In the genomic region with DNA sequence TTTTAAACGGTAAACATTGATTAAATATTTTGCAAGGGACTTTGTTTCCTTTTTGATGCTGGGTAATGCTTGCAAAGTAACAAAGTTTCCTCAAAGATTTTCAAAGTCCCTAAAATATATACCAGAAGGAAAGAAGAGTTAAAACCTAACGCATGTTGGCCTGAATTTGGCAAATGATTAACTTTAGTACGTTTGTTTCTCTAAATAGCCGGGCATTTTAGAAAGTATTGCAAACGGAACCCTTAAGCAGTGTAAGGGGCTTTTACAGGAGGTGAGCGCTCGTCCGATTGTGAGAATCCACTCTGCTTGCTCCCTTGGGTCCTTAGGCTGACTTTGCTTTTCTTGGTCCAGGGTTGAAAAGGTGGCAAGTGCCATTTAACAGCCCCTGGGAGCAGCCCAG, we compare ENCODE assay signal across 27 mouse cellular contexts. TPM values are rescaled to one million over a fixed set of nuclear protein-coding genes. Genes with fewer than 3 reads are reported as not detected.
DNase-seq lines count a peak whose midpoint lies in the region; ATAC-seq lines count a peak whose summit lies in the region.
"Had no signal": no experiment of that assay in that cellular context is flagged by ENCODE, and none has a peak within 500 bp of the region (broad histone marks: within the 10 kb centered on the region; RNA-seq: fewer than 3 reads in every experiment).

No protein-coding gene starts in this region.

- 72% methylated on average over 8 of the region's 8 CpGs for WGBS in liver, embryonic 12.5 days (ENCODE audit: insufficient replicate concordance)
- WGBS in liver, embryonic 11.5 days: 77% methylated on average over 8 of the region's 8 CpGs
- WGBS in liver, embryonic 13.5 days (ENCODE audit: insufficient replicate concordance): 70% methylated on average over 8 of the region's 8 CpGs

- H3K27ac ChIP-seq in liver, embryonic 12.5 days: no peak overlapping the region
- H3K27ac ChIP-seq in liver, embryonic 11.5 days (ENCODE audit: low read depth, low read length): no peak overlapping the region
- no peak overlapping the region; the same call in 1 of the 2 replicates for H3K27ac ChIP-seq in liver, embryonic 13.5 days
- H3K27ac ChIP-seq: embryonic facial prominence, embryonic 10.5 days; embryonic facial prominence, embryonic 15.5 days; forebrain, embryonic 12.5 days; lung, embryonic 15.5 days; midbrain, embryonic 10.5 days; midbrain, embryonic 15.5 days; neural tube, embryonic 15.5 days had no signal

- no peaks in the 10 kb centered on the region for H3K4me1 ChIP-seq in liver, embryonic 12.5 days
- no peaks in the 10 kb centered on the region for H3K4me1 ChIP-seq in liver, embryonic 11.5 days (replicated peaks; ENCODE audit: control insufficient read depth, insufficient read depth, low read length)
- no peaks in the 10 kb centered on the region for H3K4me1 ChIP-seq in liver, embryonic 13.5 days (replicated peaks)
- H3K4me1 ChIP-seq: embryonic facial prominence, embryonic 10.5 days; embryonic facial prominence, embryonic 15.5 days; forebrain, embryonic 12.5 days; lung, embryonic 15.5 days; midbrain, embryonic 10.5 days; midbrain, embryonic 15.5 days; neural tube, embryonic 15.5 days had no signal

- peak overlapping the region; percentile 22; the same call in 1 of the 2 replicates for H3K4me2 ChIP-seq in liver, embryonic 12.5 days
- no peak overlapping the region for H3K4me2 ChIP-seq in liver, embryonic 11.5 days
- H3K4me2 ChIP-seq in liver, embryonic 13.5 days: 0 out of 2 replicates have a peak overlapping the region, but pooled peaks have one; percentile 24
- H3K4me2 ChIP-seq: embryonic facial prominence, embryonic 15.5 days; forebrain, embryonic 12.5 days; lung, embryonic 15.5 days; midbrain, embryonic 15.5 days; neural tube, embryonic 15.5 days had no signal

- H3K36me3 ChIP-seq in liver, embryonic 12.5 days: no peaks in the 10 kb centered on the region
- H3K36me3 ChIP-seq in liver, embryonic 11.5 days (ENCODE audit: control insufficient read depth, insufficient read depth, low read length): no peaks in the 10 kb centered on the region
- no peaks in the 10 kb centered on the region for H3K36me3 ChIP-seq in liver, embryonic 13.5 days
- H3K36me3 ChIP-seq: embryonic facial prominence, embryonic 10.5 days; embryonic facial prominence, embryonic 15.5 days; forebrain, embryonic 12.5 days; lung, embryonic 15.5 days; midbrain, embryonic 10.5 days; midbrain, embryonic 15.5 days; neural tube, embryonic 15.5 days had no signal

- H3K9ac ChIP-seq in liver, embryonic 12.5 days: no peak overlapping the region
- H3K9ac ChIP-seq in liver, embryonic 11.5 days (ENCODE audit: low read depth, low read length): no peak overlapping the region
- no peak overlapping the region for H3K9ac ChIP-seq in liver, embryonic 13.5 days
- H3K9ac ChIP-seq: embryonic facial prominence, embryonic 15.5 days; forebrain, embryonic 12.5 days; forebrain, postnatal 0 days; lung, embryonic 15.5 days; midbrain, embryonic 15.5 days; neural tube, embryonic 15.5 days had no signal

- H3K4me3 ChIP-seq in liver, embryonic 12.5 days: no peak overlapping the region; the same call in 1 of the 2 replicates
- no peak overlapping the region for H3K4me3 ChIP-seq in liver, embryonic 11.5 days (ENCODE audit: low read depth, low read length)
- H3K4me3 ChIP-seq in liver, embryonic 13.5 days (replicated peaks): no peak overlapping the region
- H3K4me3 ChIP-seq: embryonic facial prominence, embryonic 10.5 days; embryonic facial prominence, embryonic 15.5 days; forebrain, embryonic 12.5 days; lung, embryonic 15.5 days; midbrain, embryonic 10.5 days; midbrain, embryonic 15.5 days; neural tube, embryonic 15.5 days had no signal

- 0 out of 2 replicates have a peak, but pooled peaks cover 2% of the 10 kb centered on the region for H3K27me3 ChIP-seq in liver, embryonic 12.5 days (replicated peaks)
- H3K27me3 ChIP-seq in liver, embryonic 11.5 days (replicated peaks; ENCODE audit: control insufficient read depth, insufficient read depth, low read length): no peaks in the 10 kb centered on the region
- H3K27me3 ChIP-seq in liver, embryonic 13.5 days: no peaks in the 10 kb centered on the region
- H3K27me3 ChIP-seq: CH12.LX; embryonic facial prominence, embryonic 15.5 days; forebrain, embryonic 12.5 days; lung, embryonic 15.5 days; midbrain, embryonic 15.5 days; neural tube, embryonic 15.5 days had no signal

- no peak for ATAC-seq in liver, embryonic 12.5 days
- ATAC-seq in liver, embryonic 11.5 days (replicated peaks; ENCODE audit: low FRiP score): no peak
- no peak for ATAC-seq in liver, embryonic 13.5 days (ENCODE audit: low read depth)
- ATAC-seq: activated CD4-positive, CD25-positive, alpha-beta regulatory T cell, adult 4 months; forebrain, postnatal 0 days; hindbrain, embryonic 16.5 days; midbrain, embryonic 15.5 days had no signal

- H3K9me3 ChIP-seq in liver, embryonic 12.5 days (replicated peaks): no peaks in the 10 kb centered on the region
- H3K9me3 ChIP-seq in liver, embryonic 11.5 days (ENCODE audit: control insufficient read depth, low read length): no peaks in the 10 kb centered on the region
- no peaks in the 10 kb centered on the region for H3K9me3 ChIP-seq in liver, embryonic 13.5 days (replicated peaks)
- H3K9me3 ChIP-seq: embryonic facial prominence, embryonic 10.5 days; embryonic facial prominence, embryonic 15.5 days; forebrain, embryonic 12.5 days; lung, embryonic 15.5 days; midbrain, embryonic 10.5 days; midbrain, embryonic 15.5 days; neural tube, embryonic 15.5 days had no signal

- DNase-seq in kidney, adult 9 months: peak; percentile 53
- DNase-seq in kidney, adult 8-10 months: no peak
- no peak for DNase-seq in liver, embryonic 11.5 days (ENCODE audit: low spot score)
- no peak for DNase-seq in liver, embryonic 13.5 days
- DNase-seq in spleen, adult 12 weeks (ENCODE audit: low spot score): no peak
- DNase-seq in spleen, adult 18-20 months: no peak
- DNase-seq: adrenal gland, adult 2 months; B cell, adult 2 months; cerebellum, adult 2 months; cerebellum, postnatal 14 days; forebrain, postnatal 0 days; gastrocnemius, postnatal 10 days; heart, postnatal 14 days; retina, postnatal 1 day; right cerebral cortex, postnatal 25 days; thymus, postnatal 4 days had no signal

RNA-seq across cellular contexts. Expression of gene Dcdc2a, which starts 41.5 kb away (rescaled TPM):
- polyA plus RNA-seq in liver, embryonic 12.5 days (2016; fragmentation: Nextera tagmentation; extraction: Ambion mirVana): 0.13 and 0.15 TPM in 2 replicates
- 0.30 and 0.48 TPM in 2 replicates for polyA plus RNA-seq in liver, embryonic 11.5 days (2014; fragmentation: Nextera tagmentation; extraction: Ambion mirVana)
- polyA plus RNA-seq in liver, embryonic 13.5 days (2015; fragmentation: Nextera tagmentation; extraction: Ambion mirVana): 0.17 and 0.22 TPM in 2 replicates
- polyA plus RNA-seq: activated CD4-positive, CD25-positive, alpha-beta regulatory T cell, adult 4 months; adrenal gland, adult 2 months had no signal
